Mouse (Mus musculus) liver, postnatal 0 days (tissue): ENCODE results near the gene Dppa1.

Experiments used
- CTCF ChIP-seq: sonication (generic); IDR thresholded peaks from 2 replicates; pipeline ENCODE4 v1.5.1; 2016; ENCODE audit warnings: antibody characterized with exemption, low read depth
- EP300 ChIP-seq: IDR thresholded peaks from 2 replicates; pipeline ENCODE4 v1.6.1; 2016; ENCODE audit warnings: antibody characterized with exemption, low read depth, mild to moderate bottlenecking

DNA sequence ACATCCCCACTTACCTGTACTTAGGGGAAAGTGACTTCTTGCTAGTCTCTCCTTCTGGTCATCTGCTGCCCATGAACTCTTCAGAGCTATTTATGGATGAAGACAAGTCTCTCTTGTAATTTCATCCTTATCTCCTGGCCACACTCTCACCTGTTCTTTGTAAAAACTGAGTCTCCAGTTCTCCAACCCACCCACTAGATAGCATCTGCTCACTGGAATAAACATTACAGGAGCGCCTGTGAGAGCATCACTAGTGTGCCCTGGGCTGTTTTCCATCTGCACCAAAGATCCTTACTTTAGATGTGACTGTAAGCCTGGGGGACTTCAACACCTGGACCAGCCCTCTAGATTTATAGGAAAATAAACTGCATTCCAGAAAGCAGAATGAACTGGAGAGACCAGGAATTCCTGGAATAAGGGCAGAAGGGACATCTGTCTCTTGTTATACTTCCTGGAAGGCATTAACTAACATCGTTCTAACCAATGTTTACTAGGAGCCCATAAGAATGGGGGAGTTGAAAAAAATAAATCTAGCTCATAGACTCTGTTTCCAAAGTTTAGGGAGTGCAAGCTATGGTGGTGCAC lies at the start of gene Dppa1:
- TF ChIP-seq EP300 (no peak), CTCF (no peak)
